Mouse (Mus musculus): ENCODE measurements around the gene Lrrc8c.
"Not testable (repeated sequence)": the region's sequence is repeated elsewhere in the genome, so short reads cannot be mapped to it uniquely, and the experiment has no call there.

Gene Lrrc8c

DNA sequence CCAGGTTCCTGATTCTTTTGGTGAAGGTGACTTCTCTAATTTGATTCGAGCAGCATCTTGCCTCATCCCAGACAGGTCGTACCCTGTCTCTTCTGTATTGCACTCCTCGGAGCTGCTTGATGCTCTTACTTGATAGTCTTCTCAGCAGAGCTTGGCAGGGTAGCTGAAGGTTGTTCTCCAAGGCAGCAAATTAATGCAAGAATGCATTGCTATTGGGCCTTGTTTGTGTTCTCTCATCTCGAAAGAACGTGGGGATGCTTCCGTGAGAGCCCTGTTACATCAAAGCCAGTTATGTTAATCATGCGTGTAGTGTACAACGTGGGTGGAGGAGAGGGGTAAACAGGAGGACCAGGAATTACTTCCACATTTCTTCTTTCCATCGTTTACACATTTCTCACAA lies 86.5 kb downstream of the Lrrc8c start:
- DNase-seq = no peak

GRCm38 (mm10) chr5:105609683-105610082 lies 90.5 kb downstream of the Lrrc8c start:
- no peak for DNase-seq

- no peak for DNase-seq
These were observed 93.8 kb downstream of the Lrrc8c start for GRCm38 (mm10) chr5:105613002-105613401.

DNA sequence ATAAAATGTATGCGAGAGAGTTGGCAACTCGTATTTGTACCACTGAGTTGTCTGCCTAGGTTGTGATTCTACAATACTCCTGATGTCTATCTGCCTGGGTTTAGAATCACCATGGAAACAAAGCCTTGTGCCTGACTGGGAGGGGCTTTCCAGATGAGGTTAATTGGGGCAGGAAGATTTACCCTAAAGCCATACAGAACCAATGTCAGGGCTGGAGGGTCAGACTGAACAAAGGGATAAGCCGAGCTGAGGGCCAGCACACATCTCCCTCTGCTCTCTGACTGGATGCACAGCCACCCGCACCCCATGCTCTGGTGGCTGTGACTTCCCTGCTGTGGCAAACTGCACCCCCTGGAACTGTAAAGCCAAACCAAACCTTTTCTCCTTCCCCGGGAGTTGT lies 94.8 kb downstream of the Lrrc8c start:
- DNase-seq = no peak

- no peak for DNase-seq
These were observed 95.7 kb downstream of the Lrrc8c start for GRCm38 (mm10) chr5:105614682-105615434.

DNA sequence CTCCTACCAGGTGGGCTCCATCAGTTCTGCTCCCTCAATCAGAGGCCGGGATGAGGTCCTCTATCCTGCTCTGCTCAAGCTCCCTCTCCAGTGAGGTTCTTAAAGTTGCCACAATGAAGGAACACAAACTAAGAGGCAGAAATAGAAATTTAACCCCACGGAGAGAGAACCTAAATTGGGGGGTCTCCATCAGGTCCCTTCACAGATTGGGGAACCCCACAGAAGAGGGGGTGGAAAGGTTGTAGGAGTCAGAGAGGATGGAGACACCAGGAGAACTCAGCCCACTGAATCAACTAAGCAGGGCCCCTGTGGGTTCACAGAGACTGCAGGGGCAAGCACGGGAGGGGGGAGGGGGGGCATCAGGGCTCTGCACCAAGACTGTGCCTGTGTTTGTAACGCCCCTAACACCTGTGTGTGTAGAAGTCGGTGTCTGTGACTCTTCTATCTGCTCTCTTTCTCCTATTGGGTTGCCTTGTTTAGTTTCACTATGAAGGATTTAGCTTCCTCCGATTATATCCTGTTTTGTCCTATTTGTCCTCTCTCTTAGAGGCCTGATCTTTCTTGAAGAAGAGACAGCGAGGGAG lies 96.8 kb downstream of the Lrrc8c start:
- DNase-seq = no peak

GRCm38 (mm10) chr5:105616538-105616937 lies 97.3 kb downstream of the Lrrc8c start:
- no peak for DNase-seq

DNA sequence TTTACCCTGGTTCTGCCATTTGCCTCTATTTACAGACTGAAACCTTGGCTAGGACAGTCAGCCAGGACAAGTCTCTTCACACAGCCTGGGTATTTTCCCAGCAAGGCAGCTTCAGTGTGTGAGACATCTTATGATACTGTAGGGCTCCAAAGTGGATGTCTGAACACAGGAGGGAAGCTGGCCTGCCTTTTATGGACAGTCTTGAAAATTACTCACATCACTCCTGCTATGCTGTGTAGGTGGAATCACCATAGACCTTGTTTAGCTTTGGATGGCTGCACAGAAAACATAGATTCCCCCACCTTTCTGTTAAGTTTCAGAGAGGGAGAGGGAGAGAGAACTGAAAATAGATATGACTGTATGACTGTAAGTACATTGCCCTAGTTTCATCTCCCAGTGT lies 99.3 kb downstream of the Lrrc8c start:
- DNase-seq = no peak

GRCm38 (mm10) chr5:105619666-105620065 lies 100.5 kb downstream of the Lrrc8c start:
- no peak for DNase-seq

DNA sequence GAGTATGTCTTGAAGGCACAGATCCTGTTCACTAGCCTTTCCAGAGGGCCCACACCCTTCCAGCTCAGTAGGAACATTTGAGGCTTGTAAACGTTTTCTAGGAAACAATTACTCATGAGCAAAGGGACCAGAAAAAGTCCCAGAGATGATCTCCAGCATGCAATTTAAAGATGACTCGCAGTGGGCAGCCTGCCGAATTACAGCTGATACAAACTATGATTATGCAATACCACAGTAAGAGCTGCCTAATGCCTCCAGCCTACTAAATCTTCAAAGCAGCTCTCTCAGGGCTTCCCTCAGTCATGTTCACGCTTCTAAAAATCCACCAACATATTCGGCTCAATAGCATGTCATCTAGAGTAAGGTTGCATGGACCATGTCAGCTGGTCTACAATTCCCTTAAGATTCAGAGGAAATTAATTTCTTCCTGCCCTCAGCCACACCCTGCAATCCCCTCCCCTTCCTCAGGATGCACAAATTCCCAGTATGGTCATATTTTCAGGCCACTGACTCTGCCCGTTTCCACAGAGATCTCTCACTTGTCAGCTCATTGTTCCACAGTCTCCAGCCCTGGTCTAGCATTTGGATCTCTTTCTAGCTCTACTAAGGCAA lies 101.4 kb downstream of the Lrrc8c start:
- no peak for DNase-seq

DNA sequence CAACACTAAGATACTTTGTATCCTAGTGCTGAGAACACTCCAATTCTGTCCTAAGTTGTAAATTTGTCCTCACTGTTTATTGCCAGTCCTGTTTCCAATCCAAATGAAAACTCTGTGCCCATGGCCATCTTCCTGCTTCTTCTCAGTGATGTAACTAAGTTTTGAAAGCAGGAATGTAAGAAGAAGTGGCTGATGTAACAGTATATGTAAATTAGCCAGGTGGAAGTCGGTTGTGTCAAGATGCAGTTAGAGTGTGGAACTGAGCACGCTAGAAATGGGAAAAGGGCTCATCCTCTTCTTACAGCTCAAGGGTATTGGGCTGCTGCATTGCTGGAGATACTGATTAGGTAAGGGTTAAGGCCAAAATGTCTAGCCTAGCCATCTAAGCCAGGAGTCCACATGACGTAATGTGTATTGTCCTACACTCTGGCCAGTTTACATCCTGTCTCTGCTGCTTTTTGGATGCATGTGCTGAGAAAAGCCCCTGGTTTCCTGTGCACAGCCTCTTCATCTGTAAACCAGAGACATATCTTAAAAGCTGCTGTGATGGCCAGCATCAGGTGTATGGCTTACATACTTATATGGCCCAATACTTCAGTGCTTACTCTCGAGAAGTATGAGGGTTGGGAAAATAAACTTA lies 104.0 kb downstream of the Lrrc8c start:
- DNase-seq = no peak

DNA sequence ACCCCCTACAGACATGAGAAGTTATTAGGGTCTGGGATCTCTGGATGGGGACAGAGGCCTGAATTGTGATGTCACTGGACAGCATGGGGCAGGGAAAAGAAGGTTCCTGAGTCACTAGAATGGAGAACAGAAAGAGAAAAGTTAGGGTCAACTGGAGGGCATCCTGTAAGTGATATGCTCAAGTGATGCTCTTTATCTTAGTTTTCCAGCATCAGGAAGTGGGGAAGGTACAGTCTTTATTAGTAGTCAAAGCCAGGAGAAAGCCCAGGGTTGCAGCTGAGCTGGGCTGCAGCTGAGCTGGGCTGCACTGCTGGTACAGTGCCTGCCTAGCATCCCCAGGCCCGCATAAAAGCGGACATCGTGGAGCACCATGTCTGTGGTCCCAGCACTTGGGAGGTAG lies 105.1 kb downstream of the Lrrc8c start:
- no peak for DNase-seq

DNA sequence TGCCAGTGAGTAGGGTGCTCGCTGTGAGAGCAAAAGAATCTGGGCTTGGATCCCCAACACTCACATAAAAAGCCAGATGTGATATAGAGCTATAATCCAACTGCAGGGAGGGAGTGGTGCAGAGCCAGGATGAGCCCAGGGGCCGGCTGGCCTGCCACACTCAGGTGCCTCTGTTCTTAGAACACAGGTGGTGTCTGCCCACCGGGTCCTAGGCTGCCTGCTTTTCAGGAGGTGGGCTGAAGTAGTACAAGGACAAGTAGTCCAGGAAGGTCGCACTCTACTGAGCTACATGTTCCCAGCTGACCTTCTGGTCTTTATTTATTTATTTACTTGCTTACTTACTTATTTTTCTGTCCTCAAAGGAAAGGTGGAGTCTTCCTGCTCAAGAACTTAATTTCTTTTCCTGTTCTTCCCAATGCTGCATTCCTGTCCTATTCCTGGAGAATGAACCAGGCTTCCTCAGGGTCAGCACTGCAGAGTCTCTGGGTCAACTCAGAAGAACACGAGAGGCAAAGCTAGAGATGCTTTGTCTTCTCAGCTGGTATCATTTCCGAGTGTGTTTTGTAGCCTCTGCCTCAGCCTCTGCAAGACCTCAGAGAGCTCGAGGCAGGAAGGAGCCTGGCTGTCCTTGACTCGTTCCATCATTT lies 106.4 kb downstream of the Lrrc8c start:
- no peak for DNase-seq

- DNase-seq = no peak
These were observed 107.2 kb downstream of the Lrrc8c start for GRCm38 (mm10) chr5:105626355-105626754.

GRCm38 (mm10) chr5:105627093-105627492 lies 107.9 kb downstream of the Lrrc8c start:
- DNase-seq = no peak

GRCm38 (mm10) chr5:105629955-105630354 lies 110.8 kb downstream of the Lrrc8c start:
- no peak for DNase-seq

- DNase-seq = no peak
These were observed 112.9 kb downstream of the Lrrc8c start for GRCm38 (mm10) chr5:105632066-105632465.

GRCm38 (mm10) chr5:105635576-105635975 lies 116.4 kb downstream of the Lrrc8c start:
- DNase-seq = no peak

DNA sequence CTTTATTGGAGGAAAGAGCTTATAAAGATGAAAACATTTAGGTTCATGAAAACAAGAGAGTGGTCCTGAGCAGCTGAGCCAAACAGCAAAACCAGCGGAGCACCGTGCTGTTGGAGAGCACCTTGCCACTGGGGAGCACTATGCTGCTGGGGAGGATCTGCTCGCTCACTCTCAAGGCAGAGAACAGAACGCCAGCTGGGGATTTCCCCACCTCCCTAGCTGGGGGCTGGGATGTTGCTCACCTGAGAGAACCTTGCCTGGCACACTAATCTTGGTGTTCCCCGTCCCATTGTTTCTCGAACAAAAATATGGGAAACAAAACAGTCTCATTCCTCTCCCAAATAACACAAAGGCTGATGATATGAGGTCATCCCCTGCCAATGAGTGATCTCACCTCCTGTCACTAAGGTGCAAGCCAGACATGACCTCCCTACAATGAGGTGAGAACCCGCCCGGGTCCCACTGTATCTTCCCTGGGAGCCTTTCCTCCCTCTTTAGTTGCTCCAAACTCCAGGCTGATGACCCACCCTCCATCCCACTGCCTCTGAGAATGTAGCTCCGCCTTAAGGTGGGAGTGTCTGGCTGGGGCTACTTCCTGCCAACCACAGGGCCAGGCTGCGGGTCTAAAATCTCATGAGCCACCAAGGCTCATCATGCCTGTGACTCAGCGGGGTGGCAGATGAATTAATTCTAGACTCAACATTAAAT lies 117.5 kb downstream of the Lrrc8c start:
- no peak for DNase-seq

- not testable (repeated sequence) for DNase-seq
These were observed 119.1 kb downstream of the Lrrc8c start for GRCm38 (mm10) chr5:105638266-105638665.

DNA sequence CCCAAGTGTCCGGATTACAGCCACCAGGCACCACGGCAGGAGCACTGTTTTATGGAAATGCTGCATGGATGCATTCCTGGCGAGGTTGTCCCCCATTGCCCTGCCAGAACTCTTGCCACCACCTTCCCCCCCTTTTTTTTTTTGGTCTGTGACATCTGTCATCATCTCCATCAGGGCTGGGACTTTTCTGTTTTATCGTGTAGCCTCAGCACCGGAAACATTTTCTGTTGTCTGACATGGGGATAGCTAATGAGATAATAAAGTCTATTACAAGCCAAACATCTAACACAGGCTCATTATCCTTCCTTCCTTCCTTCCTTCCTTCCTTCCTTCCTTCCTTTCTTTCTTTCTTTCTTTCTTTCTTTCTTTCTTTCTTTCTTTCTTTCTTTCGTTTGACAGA lies 119.7 kb downstream of the Lrrc8c start:
- DNase-seq = no peak

- no peak for DNase-seq
These were observed 120.2 kb downstream of the Lrrc8c start for GRCm38 (mm10) chr5:105639363-105639762.

- DNase-seq = no peak
These were observed 123.3 kb downstream of the Lrrc8c start for GRCm38 (mm10) chr5:105642517-105642916.

Measured in cerebellum, postnatal 10 days (tissue).